Mouse (Mus musculus) hindbrain, embryonic 14.5 days (tissue): Measurements from ENCODE around the gene Zfp454. TPM values are rescaled to one million over a fixed set of nuclear protein-coding genes. Genes with fewer than 3 reads are reported as not detected.

Experiments used
- ATAC-seq: fragments of 200-750 bp; cut with Nextera tagmentation; 2 replicates; pipeline ENCODE4 v1.8.0; 2017; ENCODE audit warnings: moderate number of reproducible peaks, mild to moderate bottlenecking, moderate TSS enrichment, moderate library complexity; ENCODE audit not compliant: low FRiP score
- DNase-seq: peaks from one replicate; pipeline ENCODE4 v3.0.0-alpha.2; 2015; ENCODE audit warnings: low spot score
- H3K27ac ChIP-seq: fragments of 300-500 bp; sonication (generic); 2 replicates; pipeline ENCODE4 v1.5.1; 2014; ENCODE audit warnings: mild to moderate bottlenecking, moderate library complexity
- H3K27me3 ChIP-seq: fragments of 300-500 bp; sonication (generic); 2 replicates; pipeline ENCODE4 v1.6.1; 2014; ENCODE audit warnings: mild to moderate bottlenecking, low read length, mixed read lengths; ENCODE audit not compliant: control insufficient read depth, insufficient read depth
- H3K36me3 ChIP-seq: fragments of 300-500 bp; sonication (generic); replicated peaks from 2 replicates; pipeline ENCODE4 v1.6.1; 2014; ENCODE audit not compliant: control insufficient read depth, insufficient read depth
- H3K4me1 ChIP-seq: fragments of 300-500 bp; sonication (generic); replicated peaks from 2 replicates; pipeline ENCODE4 v1.6.1; 2014; ENCODE audit warnings: antibody characterized with exemption, low read length, mixed read lengths; ENCODE audit not compliant: control insufficient read depth, insufficient read depth
- H3K4me2 ChIP-seq: fragments of 300-500 bp; sonication (generic); replicated peaks from 2 replicates; pipeline ENCODE4 v1.6.1; 2014; ENCODE audit warnings: mild to moderate bottlenecking, moderate library complexity
- H3K4me3 ChIP-seq: fragments of 300-500 bp; sonication (generic); replicated peaks from 2 replicates; pipeline ENCODE4 v1.5.1; 2014; ENCODE audit warnings: mild to moderate bottlenecking, low read length
- H3K9ac ChIP-seq: fragments of 300-500 bp; sonication (generic); 2 replicates; pipeline ENCODE4 v1.6.1; 2014
- H3K9me3 ChIP-seq: fragments of 300-500 bp; sonication (generic); 2 replicates; pipeline ENCODE4 v1.6.1; 2016; ENCODE audit warnings: low read length; ENCODE audit not compliant: control insufficient read depth
- whole genome bisulfite sequencing: fragments of 180-500 bp; shearing (Covaris S2); extraction: QIAGEN DNeasy Blood & Tissue Kit; methylation state at CpG from one replicate; pipeline ENCODE4 v1.1.7; 2014; 5-methylcytosine and 5-hydroxymethylcytosine counted together
- polyA plus RNA-seq: library from polyadenylated mRNA; unstranded; fragments of >200 nt; fragmentation: Nextera tagmentation; extraction: Ambion mirVana; gene quantifications from 2 replicates; pipeline ENCODE4 v1.2.1, GENCODE M21; 2014

The Zfp454 gene
- polyA plus RNA-seq, 1 experiment from 2014 or later, result 9.9 TPM

DNA sequence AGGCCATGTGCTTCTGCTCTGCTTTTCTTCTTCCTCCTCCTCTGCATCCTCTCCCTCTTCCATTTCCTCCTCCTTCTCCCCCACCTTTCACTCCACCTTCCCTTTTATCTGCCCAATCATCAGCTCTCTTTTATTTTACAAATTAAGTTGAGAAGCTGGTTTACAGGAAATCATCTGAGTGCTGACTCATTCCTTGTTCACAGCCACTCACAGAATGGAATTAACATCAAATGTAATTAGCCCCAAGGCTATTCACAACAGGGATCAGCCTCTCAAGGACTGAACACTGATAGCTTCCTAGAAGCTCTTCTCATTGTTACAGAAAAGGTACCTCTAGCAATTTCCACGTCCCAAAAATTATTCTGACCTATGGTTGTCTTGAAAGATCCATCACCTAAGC is 9.9 kb upstream of the Zfp454 start:
- Histone ChIP-seq H3K36me3 (peaks cover 55% of the 10 kb centered on the region), H3K4me3 (no peak overlapping the region), H3K27ac (no peak overlapping the region), H3K4me2 (no peak overlapping the region), H3K9ac (no peak overlapping the region), H3K9me3 (peaks cover 82% of the 10 kb centered on the region), H3K27me3 (no peaks in the 10 kb centered on the region), H3K4me1 (no peaks in the 10 kb centered on the region)
- 82% methylated on average over 1 of the region's 1 CpGs for WGBS
- ATAC-seq (no peak), DNase-seq (no peak)

DNA sequence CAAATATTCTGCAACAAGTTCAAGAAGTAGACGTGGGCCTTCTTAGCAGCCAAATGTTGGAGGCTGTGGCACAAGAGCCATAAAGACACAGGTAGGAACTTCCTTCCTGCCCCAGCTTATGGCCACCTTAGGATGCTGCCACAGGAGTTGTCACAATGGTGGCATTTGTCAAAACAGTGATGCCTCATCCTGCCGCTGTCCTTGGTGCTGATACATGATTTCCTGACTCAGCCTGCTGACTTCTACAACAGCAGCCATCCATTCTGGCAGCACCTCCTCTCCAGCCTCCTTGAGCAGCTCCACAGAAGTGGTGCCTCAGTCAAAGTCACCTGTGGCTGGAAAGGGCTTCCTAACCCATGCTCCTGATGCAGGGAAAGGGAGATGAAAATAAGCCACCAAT is 5.0 kb upstream of the Zfp454 start:
- no peak for ATAC-seq
- no peak overlapping the region for H3K4me3 ChIP-seq
- WGBS, result 60% methylated on average over 2 of the region's 2 CpGs
- H3K27me3 ChIP-seq, result no peaks in the 10 kb centered on the region
- H3K9me3 ChIP-seq, result peaks cover 35% of the 10 kb centered on the region
- DNase-seq, result no peak
- H3K4me1 ChIP-seq, result no peaks in the 10 kb centered on the region
- H3K27ac ChIP-seq, result no peak overlapping the region
- no peak overlapping the region for H3K9ac ChIP-seq
- no peak overlapping the region for H3K4me2 ChIP-seq
- H3K36me3 ChIP-seq, result 0 out of 2 replicates have a peak, but pooled peaks cover 12% of the 10 kb centered on the region

DNA sequence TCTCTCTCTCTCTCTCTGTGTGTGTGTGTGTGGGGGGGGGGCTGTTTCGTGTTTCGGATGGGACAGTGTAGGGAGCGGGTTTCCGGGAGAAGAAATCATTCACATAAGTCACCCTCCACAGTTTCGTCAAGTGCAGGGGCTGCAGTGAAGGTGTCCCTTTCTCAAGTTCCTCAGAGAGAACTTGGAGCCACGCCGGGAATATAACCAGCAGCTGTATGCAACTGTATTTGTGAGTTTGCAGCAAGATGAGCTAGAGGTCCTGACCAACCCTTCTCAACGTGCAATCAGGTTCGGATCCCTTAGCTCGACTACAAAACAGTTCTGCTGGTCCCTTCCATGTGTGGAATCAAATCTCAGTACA is 538 bp downstream of the Zfp454 start:
- peak overlapping the region; percentile 76 for H3K27ac ChIP-seq
- H3K9ac ChIP-seq, result peak overlapping the region; percentile 69
- peaks cover 31% of the 10 kb centered on the region for H3K36me3 ChIP-seq
- peak overlapping the region; percentile 43 for H3K4me3 ChIP-seq
- peaks cover 8% of the 10 kb centered on the region for H3K4me1 ChIP-seq
- peak overlapping the region; percentile 79 for H3K4me2 ChIP-seq
- WGBS, result 20% methylated on average over 10 of the region's 10 CpGs
- peak; percentile 41 for DNase-seq
- ATAC-seq, result 0 out of 2 replicates have a peak, but pooled peaks have one; percentile 7
- no peaks in the 10 kb centered on the region for H3K27me3 ChIP-seq
- H3K9me3 ChIP-seq, result no peaks in the 10 kb centered on the region

DNA sequence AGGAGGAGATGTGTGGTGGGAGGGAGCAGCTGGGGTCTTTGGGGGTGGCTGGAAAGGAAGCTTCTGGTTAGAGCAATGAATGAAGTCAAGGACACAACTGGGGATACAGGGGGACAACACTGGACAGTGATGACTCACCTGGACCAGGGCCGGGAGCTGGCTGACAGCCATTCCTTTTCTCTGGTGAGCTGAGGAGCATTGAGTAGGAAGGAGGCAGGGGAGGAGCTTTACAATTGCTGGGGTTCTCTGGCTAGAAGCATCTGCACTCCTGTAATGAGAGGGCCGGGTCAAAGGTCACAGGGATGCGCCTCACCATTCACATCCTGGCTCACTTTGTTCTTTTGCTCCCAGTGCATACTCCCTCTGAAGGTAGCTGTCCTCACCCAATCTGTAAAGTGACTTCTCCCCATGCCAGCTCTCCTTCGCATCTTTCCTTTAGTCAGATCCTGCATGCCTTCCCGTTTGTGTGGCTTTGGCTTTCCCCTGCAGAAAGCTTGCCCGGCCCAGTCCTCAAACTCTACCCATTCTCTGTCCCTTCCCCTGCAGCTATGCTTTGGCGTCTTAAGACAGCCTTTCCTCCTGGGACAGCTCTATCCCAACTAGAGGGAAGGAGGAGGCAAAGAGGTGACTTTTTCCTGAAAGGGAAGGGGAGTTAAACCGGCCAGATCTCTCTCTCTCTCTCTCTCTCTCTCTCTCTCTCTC is 1.1 kb downstream of the Zfp454 start:
- DNase-seq (no peak), ATAC-seq (no peak)
- no peak overlapping the region for H3K27ac ChIP-seq
- H3K4me3 ChIP-seq, result peak overlapping the region; percentile 43
- H3K9ac ChIP-seq, result peak overlapping the region; percentile 69
- peaks cover 8% of the 10 kb centered on the region for H3K4me1 ChIP-seq
- 49% methylated on average over 8 of the region's 8 CpGs for WGBS
- H3K36me3 ChIP-seq, result peaks cover 35% of the 10 kb centered on the region
- peak overlapping the region; percentile 79 for H3K4me2 ChIP-seq
- no peaks in the 10 kb centered on the region for H3K27me3 ChIP-seq
- no peaks in the 10 kb centered on the region for H3K9me3 ChIP-seq

DNA sequence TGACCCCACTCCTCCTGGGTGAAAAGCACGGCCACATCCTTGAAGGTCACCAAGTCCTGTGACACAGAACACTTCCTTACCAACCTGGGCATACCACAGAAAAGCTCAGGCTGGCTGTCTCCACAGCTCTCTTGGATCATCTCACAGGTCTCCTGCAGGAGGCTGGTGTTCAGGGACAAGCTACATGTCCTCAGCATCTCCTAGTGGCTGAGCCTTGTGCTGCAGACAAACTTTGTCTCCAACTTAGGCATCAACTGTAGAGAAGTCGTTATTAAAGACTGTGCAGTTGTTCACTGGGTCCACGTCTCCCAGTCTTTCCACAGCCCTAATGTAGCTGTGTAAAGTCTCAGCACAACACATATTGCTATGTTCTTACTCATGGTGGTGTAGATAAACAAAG is 3.7 kb downstream of the Zfp454 start:
- WGBS, result 88% methylated on average over 3 of the region's 3 CpGs
- Histone ChIP-seq H3K4me1 (peaks cover 8% of the 10 kb centered on the region), H3K36me3 (peaks cover 59% of the 10 kb centered on the region), H3K4me3 (no peak overlapping the region), H3K9ac (no peak overlapping the region), H3K4me2 (no peak overlapping the region), H3K27ac (no peak overlapping the region), H3K9me3 (0 out of 2 replicates have a peak, but pooled peaks cover 13% of the 10 kb centered on the region), H3K27me3 (no peaks in the 10 kb centered on the region)
- DNase-seq (no peak), ATAC-seq (no peak)

DNA sequence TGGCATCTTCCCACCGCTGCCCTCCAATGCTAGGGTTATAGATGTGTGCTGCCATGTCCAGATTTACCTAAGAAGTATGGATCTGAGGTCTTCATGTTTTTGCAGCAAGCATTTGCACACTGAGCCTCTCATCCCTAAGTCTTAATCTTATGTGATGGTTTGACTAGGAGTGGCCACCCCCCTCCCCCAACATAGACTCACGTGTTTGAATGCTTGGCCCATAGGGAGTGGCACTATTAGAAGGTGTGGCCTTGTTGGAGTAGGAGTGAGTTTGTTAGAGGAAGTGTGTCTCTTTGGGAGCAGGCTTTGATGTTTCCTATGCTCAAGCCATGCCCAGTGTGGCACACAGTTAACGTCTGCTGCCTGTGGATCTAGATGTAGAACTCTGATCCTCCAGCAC is 8.8 kb downstream of the Zfp454 start:
- DNase-seq (no peak), ATAC-seq (no peak)
- WGBS, result 94% methylated on average over 3 of the region's 3 CpGs
- H3K27me3 ChIP-seq, result no peaks in the 10 kb centered on the region
- peaks cover 86% of the 10 kb centered on the region for H3K36me3 ChIP-seq
- H3K27ac ChIP-seq, result no peak overlapping the region
- no peak overlapping the region for H3K9ac ChIP-seq
- no peak overlapping the region for H3K4me2 ChIP-seq
- H3K4me1 ChIP-seq, result no peaks in the 10 kb centered on the region
- peaks cover 41% of the 10 kb centered on the region for H3K9me3 ChIP-seq
- no peak overlapping the region for H3K4me3 ChIP-seq

DNA sequence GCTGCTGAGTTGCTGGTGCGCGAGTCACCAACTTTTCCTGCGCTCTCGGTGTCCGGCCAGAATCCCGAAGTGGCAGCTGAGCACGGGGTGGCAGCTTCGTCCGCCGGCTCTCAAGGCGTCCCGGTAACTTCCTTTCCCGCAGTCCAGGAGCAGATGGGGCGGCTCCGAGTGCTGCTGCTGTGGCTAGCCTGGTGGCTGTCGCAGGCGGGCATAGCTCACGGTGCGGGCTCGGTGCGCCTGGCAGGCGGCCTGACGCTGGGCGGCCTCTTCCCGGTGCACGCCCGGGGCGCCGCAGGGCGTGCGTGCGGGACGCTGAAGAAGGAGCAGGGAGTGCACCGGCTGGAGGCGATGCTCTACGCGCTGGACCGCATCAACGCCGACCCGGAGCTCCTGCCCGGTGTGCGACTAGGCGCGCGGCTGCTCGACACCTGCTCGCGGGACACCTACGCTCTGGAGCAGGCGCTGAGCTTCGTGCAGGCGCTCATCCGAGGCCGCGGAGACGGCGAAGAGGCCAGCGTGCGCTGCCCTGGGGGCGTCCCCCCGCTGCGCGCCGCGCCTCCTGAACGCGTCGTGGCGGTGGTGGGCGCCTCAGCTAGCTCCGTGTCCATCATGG is 36.4 kb downstream of the Zfp454 start:
- DNase-seq, result no peak
- H3K9ac ChIP-seq, result peak overlapping the region; percentile 54
- peak overlapping the region; percentile 95 for H3K4me2 ChIP-seq
- no peaks in the 10 kb centered on the region for H3K36me3 ChIP-seq
- H3K4me1 ChIP-seq, result peaks cover 7% of the 10 kb centered on the region; the same call in 1 of the 2 replicates
- no peak; the same call in 1 of the 2 replicates for ATAC-seq
- H3K4me3 ChIP-seq, result peak overlapping the region; percentile 48
- H3K9me3 ChIP-seq, result no peaks in the 10 kb centered on the region
- no peak overlapping the region for H3K27ac ChIP-seq
- under 1% methylated on average over 70 of the region's 72 CpGs for WGBS
- H3K27me3 ChIP-seq, result peaks cover 54% of the 10 kb centered on the region

DNA sequence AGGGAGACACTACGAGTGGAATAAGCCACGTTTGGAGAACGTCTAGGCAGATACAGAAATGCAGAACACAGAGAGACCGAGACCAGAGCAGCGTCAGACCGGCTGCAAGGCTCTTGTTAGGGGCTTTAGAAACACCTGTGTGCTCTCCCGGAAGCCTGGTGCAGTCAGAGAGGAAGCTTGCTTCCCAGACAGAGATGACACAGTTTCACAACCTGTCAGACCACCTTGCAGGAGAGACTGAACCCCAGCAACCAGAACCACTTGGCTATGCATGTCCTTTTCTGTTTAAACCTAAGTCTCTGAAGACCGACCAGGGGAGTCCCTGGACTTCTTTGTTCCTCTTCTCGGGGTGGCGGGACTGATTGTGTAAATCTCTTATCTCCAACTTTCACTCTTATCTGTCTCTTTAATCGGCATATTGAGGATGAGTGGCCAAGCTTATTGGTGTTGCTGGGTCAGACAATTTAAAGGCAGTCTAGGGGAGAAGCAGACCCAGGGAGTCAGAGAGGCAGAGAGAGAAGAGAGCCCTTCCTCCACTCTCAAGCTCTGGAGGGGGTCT is 37.2 kb downstream of the Zfp454 start, which contains the start of gene Grm6:
TSS of gene Grm6 (plus strand) at position 509 of the 559 bp plus-strand sequence.
- peak within 1 kb of the TSS; percentile 95 for H3K4me2 ChIP-seq
- no peak within 1 kb of the TSS for H3K27ac ChIP-seq
- H3K36me3 ChIP-seq, result no peaks in the 10 kb centered on the region
- peaks cover 7% of the 10 kb centered on the region; the same call in 1 of the 2 replicates for H3K4me1 ChIP-seq
- peaks cover 54% of the 10 kb centered on the region for H3K27me3 ChIP-seq
- ATAC-seq, result no peak
- 3% methylated on average over 11 of the region's 11 CpGs for WGBS
- H3K4me3 ChIP-seq, result peak within 1 kb of the TSS; percentile 48
- no peaks in the 10 kb centered on the region for H3K9me3 ChIP-seq
- peak within 1 kb of the TSS; percentile 54 for H3K9ac ChIP-seq
- DNase-seq, result no peak

DNA sequence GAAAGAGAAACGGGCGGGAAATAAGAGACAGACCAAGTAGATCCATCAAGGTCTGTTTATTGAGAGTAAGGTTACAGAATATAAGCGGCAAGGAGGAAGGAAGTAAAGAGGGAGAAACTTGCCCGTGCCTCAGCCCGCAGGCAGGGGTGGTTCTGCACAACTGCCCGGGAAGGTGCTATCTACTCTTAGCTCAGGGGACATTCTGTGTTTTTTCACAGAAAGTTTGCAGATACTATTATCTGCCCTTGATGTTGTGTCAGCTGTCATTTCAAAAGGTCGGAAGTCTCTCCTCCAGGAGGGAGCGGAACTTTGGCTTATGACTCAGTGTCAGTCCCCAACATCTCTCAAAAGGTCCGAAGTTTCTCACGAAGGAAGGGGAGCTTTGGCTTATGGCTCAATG is 38.1 kb downstream of the Zfp454 start:
- Histone ChIP-seq H3K27ac (no peak overlapping the region), H3K9ac (no peak overlapping the region), H3K27me3 (peaks cover 54% of the 10 kb centered on the region), H3K4me2 (no peak overlapping the region), H3K4me1 (peaks cover 7% of the 10 kb centered on the region; the same call in 1 of the 2 replicates), H3K36me3 (no peaks in the 10 kb centered on the region), H3K9me3 (no peaks in the 10 kb centered on the region), H3K4me3 (no peak overlapping the region)
- DNase-seq (no peak), ATAC-seq (no peak)
- WGBS, result 10% methylated on average over 10 of the region's 10 CpGs
